Mouse (Mus musculus): ENCODE measurements around the gene Adamts13. TPM values are rescaled to one million over a fixed set of nuclear protein-coding genes. Genes with fewer than 3 reads are reported as not detected.

Gene Adamts13
- polyA plus RNA-seq, 1 experiment from 2014 or later = not detected

GRCm38 (mm10) chr2:27036003-27036402 lies 62.8 kb downstream of the Adamts13 start:
- Histone ChIP-seq H3K9me3 (ENCODE audit: control insufficient read depth, low read length) (no peaks in the 10 kb centered on the region), H3K4me1 (replicated peaks; ENCODE audit: control insufficient read depth, insufficient read depth, low read length) (no peaks in the 10 kb centered on the region), H3K9ac (ENCODE audit: low read length) (no peak overlapping the region), H3K36me3 (ENCODE audit: control insufficient read depth, insufficient read depth, low read length) (no peaks in the 10 kb centered on the region), H3K27me3 (ENCODE audit: control insufficient read depth, insufficient read depth, low read length) (no peaks in the 10 kb centered on the region), H3K27ac (ENCODE audit: low read depth, low read length) (no peak overlapping the region), H3K4me2 (ENCODE audit: low read depth, low read length, severe bottlenecking) (no peak overlapping the region), H3K4me3 (ENCODE audit: low read depth, low read length) (no peak overlapping the region)
- no peak for ATAC-seq (replicated peaks; ENCODE audit: low FRiP score)
- no peak for DNase-seq (ENCODE audit: low spot score)
- WGBS = 86% methylated on average over 3 of the region's 3 CpGs

GRCm38 (mm10) chr2:27037008-27037407 lies 63.8 kb downstream of the Adamts13 start:
- 44% methylated on average over 4 of the region's 4 CpGs for WGBS
- H3K4me3 ChIP-seq (ENCODE audit: low read depth, low read length) = no peak overlapping the region
- H3K4me1 ChIP-seq (replicated peaks; ENCODE audit: control insufficient read depth, insufficient read depth, low read length) = no peaks in the 10 kb centered on the region
- H3K27ac ChIP-seq (ENCODE audit: low read depth, low read length) = no peak overlapping the region
- H3K4me2 ChIP-seq (ENCODE audit: low read depth, low read length, severe bottlenecking) = no peak overlapping the region
- H3K9ac ChIP-seq (ENCODE audit: low read length) = peak overlapping the region; percentile 16; the same call in 1 of the 2 replicates
- DNase-seq (ENCODE audit: low spot score) (no peak), ATAC-seq (replicated peaks; ENCODE audit: low FRiP score) (no peak)
- H3K36me3 ChIP-seq (ENCODE audit: control insufficient read depth, insufficient read depth, low read length) = no peaks in the 10 kb centered on the region
- no peaks in the 10 kb centered on the region for H3K27me3 ChIP-seq (ENCODE audit: control insufficient read depth, insufficient read depth, low read length)
- no peaks in the 10 kb centered on the region for H3K9me3 ChIP-seq (ENCODE audit: control insufficient read depth, low read length)

GRCm38 (mm10) chr2:27038596-27038995 lies 65.4 kb downstream of the Adamts13 start:
- WGBS = 5% methylated on average over 3 of the region's 3 CpGs
- Histone ChIP-seq H3K9me3 (ENCODE audit: control insufficient read depth, low read length) (no peaks in the 10 kb centered on the region), H3K9ac (ENCODE audit: low read length) (no peak overlapping the region), H3K27me3 (ENCODE audit: control insufficient read depth, insufficient read depth, low read length) (no peaks in the 10 kb centered on the region), H3K36me3 (ENCODE audit: control insufficient read depth, insufficient read depth, low read length) (no peaks in the 10 kb centered on the region), H3K4me2 (ENCODE audit: low read depth, low read length, severe bottlenecking) (no peak overlapping the region), H3K4me3 (ENCODE audit: low read depth, low read length) (no peak overlapping the region), H3K4me1 (replicated peaks; ENCODE audit: control insufficient read depth, insufficient read depth, low read length) (no peaks in the 10 kb centered on the region), H3K27ac (ENCODE audit: low read depth, low read length) (no peak overlapping the region)
- ATAC-seq (replicated peaks; ENCODE audit: low FRiP score) (peak; percentile 69; the same call in 1 of the 2 replicates), DNase-seq (ENCODE audit: low spot score) (peak; percentile 81)

- Histone ChIP-seq H3K4me1 (replicated peaks; ENCODE audit: control insufficient read depth, insufficient read depth, low read length) (no peaks in the 10 kb centered on the region), H3K9me3 (ENCODE audit: control insufficient read depth, low read length) (no peaks in the 10 kb centered on the region), H3K4me2 (ENCODE audit: low read depth, low read length, severe bottlenecking) (no peak overlapping the region), H3K36me3 (ENCODE audit: control insufficient read depth, insufficient read depth, low read length) (no peaks in the 10 kb centered on the region), H3K27me3 (ENCODE audit: control insufficient read depth, insufficient read depth, low read length) (no peaks in the 10 kb centered on the region), H3K27ac (ENCODE audit: low read depth, low read length) (no peak overlapping the region), H3K4me3 (ENCODE audit: low read depth, low read length) (no peak overlapping the region), H3K9ac (ENCODE audit: low read length) (no peak overlapping the region)
- DNase-seq (ENCODE audit: low spot score) (peak; percentile 72), ATAC-seq (replicated peaks; ENCODE audit: low FRiP score) (no peak)
- 17% methylated on average over 1 of the region's 1 CpGs for WGBS
These were observed 66.1 kb downstream of the Adamts13 start for GRCm38 (mm10) chr2:27039286-27039685.

- no peak overlapping the region for H3K9ac ChIP-seq (ENCODE audit: low read length)
- 75% methylated on average over 8 of the region's 8 CpGs for WGBS
These were observed 69.1 kb downstream of the Adamts13 start for GRCm38 (mm10) chr2:27042131-27042844.

GRCm38 (mm10) chr2:27043461-27043860 lies 70.2 kb downstream of the Adamts13 start:
- H3K27ac ChIP-seq (ENCODE audit: low read depth, low read length) = no peak overlapping the region
- DNase-seq (ENCODE audit: low spot score) (peak; percentile 86), ATAC-seq (replicated peaks; ENCODE audit: low FRiP score) (0 out of 2 replicates have a peak, but pooled peaks have one; percentile 71)
- no peaks in the 10 kb centered on the region for H3K4me1 ChIP-seq (replicated peaks; ENCODE audit: control insufficient read depth, insufficient read depth, low read length)
- H3K27me3 ChIP-seq (ENCODE audit: control insufficient read depth, insufficient read depth, low read length) = no peaks in the 10 kb centered on the region
- WGBS = 27% methylated on average over 3 of the region's 3 CpGs
- H3K4me3 ChIP-seq (ENCODE audit: low read depth, low read length) = no peak overlapping the region
- no peak overlapping the region for H3K9ac ChIP-seq (ENCODE audit: low read length)
- H3K9me3 ChIP-seq (ENCODE audit: control insufficient read depth, low read length) = no peaks in the 10 kb centered on the region
- no peak overlapping the region for H3K4me2 ChIP-seq (ENCODE audit: low read depth, low read length, severe bottlenecking)
- no peaks in the 10 kb centered on the region for H3K36me3 ChIP-seq (ENCODE audit: control insufficient read depth, insufficient read depth, low read length)

More at GRCm38 (mm10) chr2:27042131-27042844, 69.1 kb downstream of the Adamts13 start:
- ATAC-seq (replicated peaks; ENCODE audit: low FRiP score) (no peak), DNase-seq (ENCODE audit: low spot score) (no peak)
- no peak overlapping the region for H3K27ac ChIP-seq (ENCODE audit: low read depth, low read length)
- no peak overlapping the region for H3K4me3 ChIP-seq (ENCODE audit: low read depth, low read length)
- no peaks in the 10 kb centered on the region for H3K4me1 ChIP-seq (replicated peaks; ENCODE audit: control insufficient read depth, insufficient read depth, low read length)
- no peaks in the 10 kb centered on the region for H3K27me3 ChIP-seq (ENCODE audit: control insufficient read depth, insufficient read depth, low read length)
- H3K4me2 ChIP-seq (ENCODE audit: low read depth, low read length, severe bottlenecking) = no peak overlapping the region
- no peaks in the 10 kb centered on the region for H3K36me3 ChIP-seq (ENCODE audit: control insufficient read depth, insufficient read depth, low read length)
- H3K9me3 ChIP-seq (ENCODE audit: control insufficient read depth, low read length) = no peaks in the 10 kb centered on the region

GRCm38 (mm10) chr2:27044166-27044565 lies 71.0 kb downstream of the Adamts13 start:
- Histone ChIP-seq H3K4me3 (ENCODE audit: low read depth, low read length) (no peak overlapping the region), H3K9me3 (ENCODE audit: control insufficient read depth, low read length) (no peaks in the 10 kb centered on the region), H3K27ac (ENCODE audit: low read depth, low read length) (no peak overlapping the region), H3K36me3 (ENCODE audit: control insufficient read depth, insufficient read depth, low read length) (no peaks in the 10 kb centered on the region), H3K9ac (ENCODE audit: low read length) (no peak overlapping the region), H3K4me2 (ENCODE audit: low read depth, low read length, severe bottlenecking) (no peak overlapping the region), H3K27me3 (ENCODE audit: control insufficient read depth, insufficient read depth, low read length) (no peaks in the 10 kb centered on the region), H3K4me1 (replicated peaks; ENCODE audit: control insufficient read depth, insufficient read depth, low read length) (no peaks in the 10 kb centered on the region)
- ATAC-seq (replicated peaks; ENCODE audit: low FRiP score) = no peak
- no peak for DNase-seq (ENCODE audit: low spot score)
- WGBS = 72% methylated on average over 4 of the region's 4 CpGs

- H3K27me3 ChIP-seq (ENCODE audit: control insufficient read depth, insufficient read depth, low read length) = no peaks in the 10 kb centered on the region
- H3K36me3 ChIP-seq (ENCODE audit: control insufficient read depth, insufficient read depth, low read length) = no peaks in the 10 kb centered on the region
- no peak for DNase-seq (ENCODE audit: low spot score)
- H3K4me2 ChIP-seq (ENCODE audit: low read depth, low read length, severe bottlenecking) = no peak overlapping the region
- no peaks in the 10 kb centered on the region for H3K4me1 ChIP-seq (replicated peaks; ENCODE audit: control insufficient read depth, insufficient read depth, low read length)
- H3K9ac ChIP-seq (ENCODE audit: low read length) = no peak overlapping the region
- H3K4me3 ChIP-seq (ENCODE audit: low read depth, low read length) = no peak overlapping the region
- 83% methylated on average over 3 of the region's 3 CpGs for WGBS
- ATAC-seq (replicated peaks; ENCODE audit: low FRiP score) = no peak
- no peak overlapping the region for H3K27ac ChIP-seq (ENCODE audit: low read depth, low read length)
- H3K9me3 ChIP-seq (ENCODE audit: control insufficient read depth, low read length) = no peaks in the 10 kb centered on the region
These were observed 71.4 kb downstream of the Adamts13 start for GRCm38 (mm10) chr2:27044641-27045040.
